Mouse (Mus musculus) left cerebral cortex, adult 18-20 months (tissue): ENCODE data around the gene Zdhhc19. TPM values are rescaled to one million over a fixed set of nuclear protein-coding genes. Genes with fewer than 3 reads are reported as not detected.

ENCODE experiments used
- DNase-seq, 2 experiments: peaks; one replicate each; pipeline ENCODE4 v3.0.0; 2021 to 2022; ENCODE audit warnings: low spot score in 2 of 2, mixed read lengths in 1 of 2
- total RNA-seq, 2 experiments: library from RNA; stranded (reverse); gene quantifications; 2 replicates each; pipeline ENCODE4 v1.2.3; 2021

Zdhhc19 gene
- total RNA-seq, 2 experiments from 2014 or later: not detected

DNA sequence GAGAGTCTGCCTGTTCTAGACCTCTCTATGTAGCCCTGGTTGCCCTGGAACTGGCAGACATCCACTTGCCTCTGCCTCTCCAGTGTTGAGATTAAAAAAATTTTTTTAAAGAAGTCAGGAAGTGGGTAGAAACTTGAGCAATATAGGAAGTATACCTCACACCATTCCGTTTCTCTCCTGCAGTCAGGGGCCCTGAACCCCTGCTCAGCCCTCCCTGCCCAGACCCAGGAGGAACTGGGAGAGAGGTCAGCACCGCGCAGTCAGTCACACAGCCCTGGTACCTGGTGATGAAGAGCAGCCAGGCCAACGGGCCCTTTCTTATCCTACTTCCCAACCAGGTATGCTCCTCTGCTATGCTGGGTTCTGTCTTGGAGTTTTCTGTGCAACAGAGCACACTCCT is 54.0 kb downstream of the Zdhhc19 start:
- no peak for DNase-seq

DNA sequence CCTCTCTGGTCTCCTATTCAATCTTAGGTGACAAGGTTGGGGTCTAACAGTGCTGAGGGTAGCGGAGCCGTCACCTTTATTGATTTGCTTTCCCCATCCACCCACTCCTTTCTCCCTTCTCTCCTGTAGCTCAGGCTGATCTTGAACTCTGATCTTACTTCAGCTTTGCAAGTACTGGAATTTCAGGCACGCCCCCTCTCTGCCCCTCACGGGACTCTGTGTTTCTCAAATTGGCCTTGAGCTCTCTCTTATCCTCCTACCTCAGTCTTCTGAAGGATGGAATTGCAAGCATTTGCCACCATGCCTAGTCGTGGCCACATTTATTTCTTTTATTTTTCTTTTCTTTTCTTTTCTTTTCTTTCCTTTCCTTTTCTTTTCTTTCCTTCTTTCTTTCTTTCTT is 54.4 kb downstream of the Zdhhc19 start:
- no peak for DNase-seq

DNA sequence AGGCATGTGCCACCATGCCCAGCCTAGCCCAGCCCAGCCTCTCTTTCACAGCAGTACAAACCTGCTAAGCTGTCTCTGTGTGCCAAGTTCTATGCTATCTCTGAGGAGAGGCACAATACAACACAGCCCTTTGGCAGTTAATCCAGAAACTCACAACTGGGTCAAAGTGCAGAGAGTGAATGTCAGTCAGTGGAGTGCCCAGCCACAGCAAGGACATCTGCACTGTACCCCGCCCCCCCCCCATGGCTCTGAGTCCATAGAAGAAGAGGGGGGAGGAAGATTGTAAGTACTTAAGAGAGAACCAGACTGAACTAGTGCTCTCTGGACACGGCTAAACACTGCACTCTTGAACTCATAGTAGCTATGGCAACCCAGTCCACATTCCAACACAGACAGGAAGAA is 55.3 kb downstream of the Zdhhc19 start:
- no peak for DNase-seq

DNA sequence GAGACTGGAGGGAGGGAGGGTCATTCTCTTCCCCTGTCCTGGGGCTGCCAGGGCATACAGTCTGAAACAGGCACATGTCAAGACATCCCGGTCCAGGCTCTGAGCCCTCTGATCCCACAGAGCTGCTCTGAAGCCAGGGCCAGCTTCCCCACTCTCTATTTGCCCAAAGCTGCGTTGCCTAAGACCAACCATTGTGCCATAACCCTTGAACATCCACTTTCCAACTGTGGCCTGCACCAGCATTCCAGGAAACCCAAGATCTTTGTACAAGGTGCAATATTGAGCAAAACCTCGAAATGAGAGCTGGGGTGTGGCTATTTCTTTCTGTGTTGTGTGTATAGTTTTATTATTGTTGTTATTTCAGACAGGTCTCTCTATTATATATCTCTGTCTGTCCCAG is 59.5 kb downstream of the Zdhhc19 start:
- no peak for DNase-seq

DNA sequence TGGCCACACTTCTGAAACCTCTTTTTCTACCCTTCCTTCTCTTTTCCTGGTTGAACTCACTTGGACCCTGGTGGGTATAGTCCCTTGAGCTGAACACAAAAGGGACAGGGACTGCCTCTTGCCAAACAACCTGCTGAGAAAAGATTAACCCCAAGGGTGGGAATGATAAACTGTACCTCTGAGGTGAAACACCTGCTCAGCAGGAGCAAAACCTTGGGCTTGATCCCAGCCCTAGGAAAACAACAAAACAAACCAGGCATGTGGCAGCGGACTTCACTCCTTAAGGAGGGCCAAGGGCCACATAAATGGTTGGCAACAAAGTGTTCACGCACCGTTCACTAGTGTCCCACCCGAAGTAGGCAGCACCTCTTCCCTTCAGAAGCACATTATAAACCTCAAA is 63.4 kb downstream of the Zdhhc19 start:
- no peak for DNase-seq

DNA sequence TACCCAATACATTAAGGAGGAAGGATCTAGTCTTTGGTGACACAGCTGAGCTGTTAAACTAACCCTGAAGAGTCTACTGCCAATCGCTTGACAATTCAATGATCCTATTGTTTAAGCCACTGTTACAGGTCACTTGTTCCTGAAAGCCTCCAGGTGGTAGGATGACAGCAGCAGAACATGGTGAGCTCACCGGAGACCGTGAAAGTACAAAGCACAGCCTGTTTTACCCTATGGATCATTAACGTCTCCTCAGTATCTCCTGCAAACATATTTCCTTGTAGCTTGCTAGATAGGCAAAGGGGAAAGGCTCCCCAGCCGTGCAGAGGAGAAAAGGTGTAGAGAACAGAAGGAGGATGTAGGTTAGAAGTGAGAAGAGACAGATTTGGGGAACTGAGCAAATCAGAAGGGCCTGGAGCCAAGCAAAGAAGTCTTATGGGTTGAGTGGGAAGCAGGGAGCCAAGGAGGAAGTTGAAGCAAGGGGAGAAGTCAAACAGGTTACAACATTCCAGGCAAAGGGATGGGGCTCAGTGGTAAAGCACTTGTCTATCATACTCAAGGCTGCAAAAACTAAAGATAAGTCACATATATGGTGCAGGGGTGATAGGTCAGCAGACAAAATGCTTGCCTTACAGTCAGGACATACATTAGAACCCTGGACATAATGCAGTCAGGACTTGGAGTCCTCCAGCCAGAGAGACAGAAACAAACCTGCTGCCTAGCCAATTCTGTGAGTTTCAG is 67.2 kb downstream of the Zdhhc19 start:
- no peak for DNase-seq

DNA sequence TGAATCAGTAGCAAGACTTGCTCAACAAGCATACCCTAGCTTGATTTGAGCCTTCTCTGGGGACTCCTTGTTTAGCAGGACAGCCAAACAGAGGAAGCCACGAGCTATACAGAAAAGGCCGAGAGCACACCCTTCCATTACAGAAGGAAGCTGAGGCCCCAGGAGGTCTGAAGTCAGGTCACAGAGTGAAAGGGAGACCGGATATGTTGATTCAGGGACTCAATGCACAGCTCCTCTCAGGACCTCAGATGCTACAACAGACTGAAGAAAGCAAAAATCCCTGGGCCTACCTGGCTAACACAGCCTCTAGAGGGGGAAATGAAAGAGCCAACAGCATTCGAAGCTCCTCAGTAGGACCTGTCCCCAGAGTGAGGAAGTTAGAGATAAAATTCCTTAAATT is 71.2 kb downstream of the Zdhhc19 start:
- no peak for DNase-seq

DNA sequence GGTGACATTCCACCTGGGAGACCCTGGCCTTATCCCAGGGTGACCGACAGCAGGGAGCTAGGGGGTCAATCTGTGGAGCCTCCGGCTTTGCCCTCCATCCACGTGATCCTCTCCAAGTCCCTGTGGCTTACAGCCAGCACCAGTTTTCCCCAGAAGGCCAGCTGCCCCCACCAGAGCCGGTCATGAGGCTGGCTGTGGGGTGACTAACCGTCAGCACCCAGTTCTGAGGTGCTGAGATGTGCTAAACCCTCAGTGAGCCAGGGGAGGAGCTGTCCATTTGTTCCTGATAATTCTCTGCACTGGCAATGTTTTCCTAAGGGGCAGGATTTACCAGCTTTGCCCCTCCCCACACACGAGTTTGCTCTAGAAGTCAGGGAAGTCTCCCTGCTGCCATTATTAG is 72.3 kb downstream of the Zdhhc19 start:
- no peak for DNase-seq

DNA sequence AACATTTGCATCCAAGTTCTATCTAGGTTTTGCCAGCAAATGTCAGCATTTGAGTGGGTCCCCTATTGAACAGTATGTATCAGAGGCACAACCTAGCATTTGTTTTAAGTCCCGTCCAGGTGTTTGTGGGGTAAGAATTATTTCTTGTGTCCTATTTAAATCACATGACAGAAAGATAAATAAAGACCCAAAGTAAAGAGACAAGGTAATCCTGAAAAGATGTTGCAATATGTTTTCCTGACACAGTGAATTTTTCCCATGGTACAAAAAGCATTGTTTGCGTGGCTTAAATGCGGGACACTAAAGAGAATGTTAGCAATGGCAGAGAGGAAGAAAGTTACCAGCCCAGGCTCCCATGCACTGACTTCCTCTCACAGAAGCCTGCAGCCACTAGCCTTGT is 74.0 kb downstream of the Zdhhc19 start:
- DNase-seq: no peak

DNA sequence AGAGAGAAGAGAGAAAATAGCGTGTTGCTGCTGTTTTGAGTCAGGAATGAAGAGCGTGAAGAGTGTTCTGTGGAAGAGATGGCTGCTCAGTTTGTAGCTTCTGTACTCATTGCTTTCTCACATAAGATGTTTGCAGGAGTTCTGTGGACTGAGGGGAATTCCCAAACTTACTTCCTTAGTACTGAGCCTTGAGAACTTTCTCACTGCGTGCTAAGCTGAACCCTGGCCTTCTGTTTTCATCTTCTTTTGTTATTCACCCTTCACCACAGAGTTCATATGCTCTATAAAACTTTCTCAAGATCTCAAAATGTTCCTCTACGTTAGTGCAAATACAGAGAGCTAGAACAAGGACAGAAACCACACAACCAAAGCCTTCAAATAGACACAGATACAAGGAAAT is 76.5 kb downstream of the Zdhhc19 start:
- no peak for DNase-seq

DNA sequence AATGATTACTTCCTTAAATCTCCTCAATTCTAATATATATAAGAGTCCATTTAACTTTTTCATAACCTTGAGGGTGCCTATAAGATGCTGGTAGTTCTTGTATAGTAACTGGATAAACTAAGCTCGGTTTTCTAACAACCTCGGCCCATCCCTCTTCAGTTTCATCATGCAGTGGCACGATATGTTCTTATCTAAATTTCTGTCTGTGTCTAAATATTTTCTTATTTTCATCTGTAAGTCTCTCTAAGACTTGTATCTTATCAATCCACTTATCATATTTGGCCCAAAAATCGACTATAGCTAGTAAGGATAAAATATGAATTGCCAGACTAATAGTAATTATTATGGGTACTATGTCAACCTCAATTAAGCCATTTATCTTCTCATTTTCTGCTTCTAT is 90.4 kb downstream of the Zdhhc19 start:
- DNase-seq: no peak

DNA sequence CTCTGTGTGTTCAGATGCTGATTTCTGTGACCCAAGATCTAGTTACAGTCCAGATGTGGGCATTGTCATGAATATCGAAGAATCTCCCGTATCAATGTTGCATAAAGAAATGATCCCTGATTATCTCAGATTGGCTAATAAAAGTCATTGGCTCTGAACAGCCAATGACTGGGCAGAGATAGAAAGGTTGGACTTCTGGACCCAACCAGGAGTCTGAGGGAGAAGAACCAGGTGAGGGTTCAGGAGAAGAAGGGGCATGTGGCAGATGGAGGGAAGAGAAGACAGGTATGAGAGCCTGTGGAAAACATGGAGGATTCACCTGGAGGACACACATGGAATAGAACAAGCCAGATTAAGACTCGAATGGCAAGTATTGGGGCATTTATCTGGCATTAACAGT is 92.5 kb downstream of the Zdhhc19 start:
- DNase-seq: no peak

DNA sequence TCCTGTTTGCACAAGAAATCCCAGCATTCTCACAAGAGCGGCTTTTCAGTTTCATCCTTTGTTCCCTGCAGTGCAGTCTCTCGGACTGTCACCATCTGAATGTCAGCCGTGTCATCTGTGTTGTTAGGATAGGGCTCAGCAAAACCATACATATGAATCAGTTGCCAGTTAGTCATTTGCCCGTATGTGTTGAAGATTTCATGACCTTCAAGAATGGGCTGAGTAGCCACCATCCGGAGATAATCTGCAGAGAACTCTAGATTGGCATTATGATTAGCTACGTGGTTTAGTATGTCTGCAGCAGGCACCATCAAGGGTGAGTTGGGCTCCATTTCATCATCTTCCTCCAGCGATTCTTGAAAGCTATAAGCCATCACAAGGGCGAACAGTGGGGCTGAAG is 95.5 kb downstream of the Zdhhc19 start:
- no peak for DNase-seq

DNA sequence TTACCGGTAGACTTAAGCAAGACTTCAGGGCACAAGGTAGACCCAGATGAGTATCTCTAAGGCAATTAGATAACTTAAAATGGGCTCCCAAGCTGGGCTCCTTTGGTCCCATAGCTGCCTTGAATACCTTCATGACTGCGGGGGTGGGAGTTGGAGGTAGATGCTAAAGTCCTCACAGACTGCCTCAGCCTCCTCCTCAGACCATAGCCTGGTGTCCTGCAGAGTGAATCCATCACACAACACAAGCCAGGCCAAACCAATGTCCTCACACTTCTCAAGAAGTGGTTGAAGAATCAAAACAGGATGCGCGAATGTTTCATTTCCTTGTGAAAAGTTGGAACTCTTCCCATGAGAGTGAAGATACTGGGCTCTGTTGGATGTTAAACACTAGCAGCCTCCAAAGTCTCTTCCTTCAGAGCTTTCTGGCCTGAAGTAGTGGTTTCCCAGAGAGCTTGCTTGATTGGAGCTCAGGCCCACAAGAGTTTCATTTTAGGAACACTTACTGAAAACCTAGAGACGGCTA is 97.3 kb downstream of the Zdhhc19 start:
- DNase-seq: no peak

DNA sequence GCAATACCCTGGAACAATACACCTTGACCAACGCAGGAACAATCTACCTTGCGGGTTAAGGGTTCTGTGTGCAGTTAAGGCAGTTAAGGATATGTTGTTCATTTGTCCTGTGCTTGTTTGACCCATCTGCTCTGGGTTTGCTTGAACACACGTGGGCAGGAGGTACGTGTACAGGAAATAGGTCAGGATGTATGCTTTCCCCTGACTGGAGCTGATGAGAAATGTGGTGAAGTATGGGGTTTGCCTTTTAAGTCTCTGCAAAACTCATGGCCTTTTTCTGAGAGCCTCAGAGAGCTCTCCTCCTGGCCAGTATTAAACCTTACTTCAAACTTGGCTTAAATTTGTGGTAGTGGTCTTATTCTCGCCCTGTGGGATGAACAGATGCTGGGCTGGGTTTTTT is 97.9 kb downstream of the Zdhhc19 start:
- DNase-seq: no peak

DNA sequence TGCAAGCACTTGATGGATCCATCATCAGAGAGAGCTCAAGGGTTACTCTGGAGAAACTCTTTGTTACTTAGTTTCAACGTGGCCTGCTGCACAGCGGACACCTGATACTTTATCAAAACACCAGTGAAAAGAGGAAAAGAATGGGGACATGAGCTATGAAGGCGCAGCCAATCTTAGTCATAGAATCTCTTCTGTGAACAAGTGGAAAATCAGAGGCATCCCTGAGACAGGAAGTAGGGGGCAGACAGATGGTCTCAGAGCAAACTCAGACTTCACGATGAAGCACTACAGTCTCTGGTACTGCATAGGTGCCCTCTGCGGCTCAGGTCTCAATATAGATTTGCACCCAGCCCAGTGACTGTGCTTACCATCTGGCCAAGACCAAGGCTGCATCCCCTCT is 98.6 kb downstream of the Zdhhc19 start:
- DNase-seq: no peak

DNA sequence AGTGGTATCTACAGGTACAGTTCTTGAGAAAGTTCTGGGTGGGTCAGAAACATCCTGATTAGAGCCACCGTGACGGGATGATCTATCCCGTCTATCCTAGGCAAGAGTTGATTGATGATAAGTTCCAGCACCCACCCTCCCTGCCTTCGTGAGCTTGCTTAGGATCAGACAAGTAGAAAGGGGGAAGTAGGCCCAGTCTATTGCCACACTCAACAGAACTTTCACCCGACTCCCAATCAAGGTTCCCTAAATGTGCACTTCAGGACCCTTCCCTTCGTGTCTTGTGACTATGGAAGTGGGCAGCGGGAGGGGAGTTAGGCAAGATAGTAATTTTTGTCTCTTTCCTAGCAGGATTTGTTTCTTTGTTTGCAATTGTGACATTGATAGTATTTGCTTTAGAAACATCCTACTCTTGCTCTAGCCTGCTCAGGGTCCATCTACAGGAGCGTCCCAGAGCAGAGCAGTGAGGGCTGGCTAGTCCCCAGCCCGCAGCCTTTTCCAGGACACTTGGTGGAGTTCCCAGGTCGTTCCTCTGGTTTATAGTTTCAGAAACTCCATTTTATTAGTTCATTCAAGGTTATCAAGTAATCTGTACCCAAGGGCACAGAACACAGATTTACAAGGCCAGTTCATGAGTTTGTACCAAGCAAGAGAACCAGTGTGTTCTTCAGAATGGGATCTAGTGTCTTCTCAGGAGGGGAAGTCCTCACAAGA is 99.2 kb downstream of the Zdhhc19 start:
- DNase-seq: no peak

DNA sequence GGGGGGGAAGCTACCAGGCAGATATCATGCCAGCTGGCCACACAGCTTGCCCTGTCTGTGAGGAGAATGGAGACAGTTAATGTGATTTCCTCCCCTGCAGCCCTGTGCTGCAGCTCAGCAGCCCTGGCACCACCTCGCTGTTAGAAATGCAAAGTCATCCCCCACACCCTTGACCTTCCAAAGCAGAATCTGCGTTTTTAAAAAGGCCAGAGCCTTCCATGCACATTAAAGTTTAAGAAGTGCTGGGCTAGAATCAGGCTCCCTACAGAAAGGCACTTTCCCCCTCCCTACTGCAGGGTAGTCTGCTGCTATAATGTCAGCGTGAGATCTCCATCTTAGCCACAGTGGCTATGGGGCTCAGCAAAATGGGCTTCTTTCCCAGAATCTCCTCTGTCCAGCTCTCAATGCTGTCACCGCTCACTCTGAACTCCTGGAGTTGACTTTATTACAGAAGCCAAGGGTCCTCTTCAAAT is 101.9 kb downstream of the Zdhhc19 start:
- no peak for DNase-seq

DNA sequence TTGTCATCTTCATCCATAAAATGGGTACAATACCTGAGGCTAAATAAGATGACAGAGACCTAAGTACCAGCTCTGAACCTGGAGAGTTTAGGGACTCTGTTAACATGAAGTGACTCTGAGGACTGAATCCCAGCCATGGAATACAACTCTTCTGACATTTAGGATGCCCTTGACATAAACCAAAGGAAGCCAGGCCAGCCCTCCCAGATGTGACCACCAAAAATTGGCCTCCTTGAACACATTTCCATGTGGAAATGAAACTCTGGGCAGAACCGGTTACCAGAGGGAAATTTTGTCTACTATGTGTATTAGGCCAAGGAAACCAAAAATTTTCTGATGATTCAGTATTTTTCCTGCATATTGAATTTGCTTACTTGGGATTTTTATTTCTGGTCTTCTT is 103.1 kb downstream of the Zdhhc19 start:
- DNase-seq: no peak

DNA sequence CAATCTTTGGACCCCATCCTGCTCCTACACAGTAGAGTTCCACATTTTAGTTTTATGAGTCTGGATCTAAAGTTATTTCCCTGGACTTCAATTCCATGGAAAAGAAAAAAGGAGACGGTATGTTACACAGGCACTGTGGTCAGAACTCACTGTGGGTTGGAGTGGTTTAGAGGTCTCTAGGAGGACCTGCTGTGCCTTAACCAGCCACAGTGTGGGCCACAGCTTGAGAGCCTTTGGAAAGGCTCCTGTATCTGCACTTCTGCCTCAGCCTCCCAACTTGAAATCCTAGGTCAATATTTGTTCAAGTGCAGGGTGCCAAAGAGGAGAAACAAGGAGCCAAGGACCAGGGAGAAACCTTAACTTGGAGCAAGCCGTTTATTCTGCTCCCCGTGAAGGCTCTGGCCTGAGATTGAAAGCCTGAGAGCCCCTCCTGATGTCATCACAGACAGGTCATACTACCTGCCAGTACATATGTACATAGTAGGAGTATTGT is 106.2 kb downstream of the Zdhhc19 start:
- no peak for DNase-seq

DNA sequence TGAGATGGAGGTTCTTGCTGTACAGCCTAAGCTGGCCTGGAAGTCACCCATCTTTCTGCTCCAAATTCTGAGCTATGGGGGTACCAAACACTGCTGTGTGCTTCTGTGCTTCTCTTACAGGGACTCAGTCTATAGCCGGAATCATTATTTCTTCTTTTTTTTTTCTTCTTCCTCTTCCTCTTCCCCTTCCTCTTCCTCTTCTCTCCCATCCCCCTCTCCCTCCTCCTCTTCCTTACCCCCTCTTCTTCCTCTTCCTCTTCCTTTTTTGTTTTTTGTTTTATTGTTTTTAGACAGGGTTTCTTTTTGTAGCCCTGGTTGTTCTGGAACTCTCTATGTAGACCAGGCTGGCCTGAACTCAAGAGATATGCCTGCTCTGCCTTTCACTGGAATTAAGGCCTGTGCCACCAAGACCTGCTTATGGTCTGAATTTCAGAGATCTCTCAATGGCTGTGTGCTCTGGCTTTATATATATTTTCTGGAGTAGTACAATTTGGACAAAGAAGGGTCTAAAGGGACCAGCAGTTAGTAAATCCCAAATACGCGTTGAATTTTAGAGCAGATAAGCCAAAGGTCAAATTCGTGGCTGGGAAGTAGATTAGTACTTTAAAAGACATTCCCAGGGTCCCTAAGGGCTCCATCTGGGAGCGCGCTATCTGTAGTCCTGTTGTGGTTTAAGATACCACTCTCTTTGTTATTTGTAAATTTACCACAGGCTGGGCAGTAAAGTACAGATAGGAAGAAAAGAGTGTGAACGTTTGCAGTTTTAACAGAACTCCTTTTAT is 111.7 kb downstream of the Zdhhc19 start:
- DNase-seq: no peak

DNA sequence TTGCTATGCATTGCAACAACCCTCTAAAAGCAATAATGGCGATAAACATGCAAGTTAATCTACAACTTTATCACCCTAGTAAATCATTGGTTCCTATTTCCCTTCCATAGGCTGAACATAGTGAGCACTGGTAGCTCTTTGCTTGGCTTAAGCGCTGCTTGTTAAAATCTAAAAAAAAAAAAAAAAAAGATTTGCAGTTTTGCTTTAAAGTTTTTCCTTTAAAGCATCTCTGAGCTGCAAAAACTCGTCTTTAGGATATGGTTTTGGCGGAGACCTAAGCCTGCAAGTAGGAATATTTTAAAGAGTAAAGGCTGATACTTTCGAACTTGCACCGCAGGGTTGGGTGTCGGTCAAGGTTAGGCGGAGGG is 112.3 kb downstream of the Zdhhc19 start:
- DNase-seq: no peak
